Mouse (Mus musculus) thymus, postnatal 14 days (tissue): ENCODE measurements around the gene Smarcd2.

Experiments
- DNase-seq: peaks from one replicate; pipeline ENCODE4 v3.0.0; 2021

The Smarcd2 gene

GRCm38 (mm10) chr11:106272644-106273310, at the start of gene Smarcd2:
Smarcd2 (minus strand) TSS chr11:106272972.
- DNase-seq, result peak; percentile 99

- peak; percentile 39 for DNase-seq
These were observed 45.9 kb upstream of the Smarcd2 start for GRCm38 (mm10) chr11:106318406-106319366.

- peak; percentile 72 for DNase-seq
These were observed 45.0 kb upstream of the Smarcd2 start for GRCm38 (mm10) chr11:106317801-106318200.

- no peak for DNase-seq
These were observed 43.6 kb upstream of the Smarcd2 start for GRCm38 (mm10) chr11:106316416-106316815.

- DNase-seq, result peak; percentile 40
These were observed 41.6 kb upstream of the Smarcd2 start, which contains the start of gene Cd79b for GRCm38 (mm10) chr11:106314333-106314812. Cd79b (minus strand) TSS chr11:106314762.

GRCm38 (mm10) chr11:106313533-106313932, 40.8 kb upstream of the Smarcd2 start:
- peak; percentile 34 for DNase-seq

GRCm38 (mm10) chr11:106310123-106310522, 37.4 kb upstream of the Smarcd2 start:
- DNase-seq, result no peak

- DNase-seq, result no peak
These were observed 35.4 kb upstream of the Smarcd2 start for GRCm38 (mm10) chr11:106308162-106308561.

GRCm38 (mm10) chr11:106307432-106307831, 34.7 kb upstream of the Smarcd2 start:
- DNase-seq, result no peak

- no peak for DNase-seq
These were observed 34.0 kb upstream of the Smarcd2 start for GRCm38 (mm10) chr11:106306758-106307157.

GRCm38 (mm10) chr11:106306065-106306385, 33.3 kb upstream of the Smarcd2 start:
- no peak for DNase-seq

- no peak for DNase-seq
These were observed 32.7 kb upstream of the Smarcd2 start for GRCm38 (mm10) chr11:106305348-106306064.

GRCm38 (mm10) chr11:106302634-106303033, 29.9 kb upstream of the Smarcd2 start:
- DNase-seq, result peak; percentile 76

- DNase-seq, result no peak
These were observed 29.0 kb upstream of the Smarcd2 start, which contains the start of gene Gh for GRCm38 (mm10) chr11:106301765-106302164. Gh (minus strand) TSS chr11:106301865.

- no peak for DNase-seq
These were observed 19.1 kb upstream of the Smarcd2 start for GRCm38 (mm10) chr11:106291861-106292260.

- DNase-seq, result no peak
These were observed 17.6 kb upstream of the Smarcd2 start for GRCm38 (mm10) chr11:106290376-106290775.

GRCm38 (mm10) chr11:106289369-106289768, 16.6 kb upstream of the Smarcd2 start:
- DNase-seq, result peak; percentile 43

- DNase-seq, result peak; percentile 2
These were observed 14.2 kb upstream of the Smarcd2 start for GRCm38 (mm10) chr11:106286987-106287386.

- no peak for DNase-seq
These were observed 13.4 kb upstream of the Smarcd2 start for GRCm38 (mm10) chr11:106286206-106286605.

- no peak for DNase-seq
These were observed 11.4 kb upstream of the Smarcd2 start for GRCm38 (mm10) chr11:106284126-106284525.

GRCm38 (mm10) chr11:106283371-106283770, 10.6 kb upstream of the Smarcd2 start:
- no peak for DNase-seq

- DNase-seq, result no peak
These were observed 9.7 kb upstream of the Smarcd2 start for GRCm38 (mm10) chr11:106282452-106282851.

- DNase-seq, result peak; percentile 94
These were observed 3.7 kb upstream of the Smarcd2 start, which contains the start of gene Tcam1 for GRCm38 (mm10) chr11:106276454-106276853. Tcam1 (plus strand) TSS chr11:106276672.
